Mouse (Mus musculus): Measurements from ENCODE around the gene Tspo. TPM values are rescaled to one million over a fixed set of nuclear protein-coding genes. Genes with fewer than 3 reads are reported as not detected.
A peak's percentile ranks its signal among the peaks of the same experiment; 100 is the strongest.

Gene Tspo
- polyA plus RNA-seq, 1 experiment from 2014 or later = 10.1 TPM

DNA sequence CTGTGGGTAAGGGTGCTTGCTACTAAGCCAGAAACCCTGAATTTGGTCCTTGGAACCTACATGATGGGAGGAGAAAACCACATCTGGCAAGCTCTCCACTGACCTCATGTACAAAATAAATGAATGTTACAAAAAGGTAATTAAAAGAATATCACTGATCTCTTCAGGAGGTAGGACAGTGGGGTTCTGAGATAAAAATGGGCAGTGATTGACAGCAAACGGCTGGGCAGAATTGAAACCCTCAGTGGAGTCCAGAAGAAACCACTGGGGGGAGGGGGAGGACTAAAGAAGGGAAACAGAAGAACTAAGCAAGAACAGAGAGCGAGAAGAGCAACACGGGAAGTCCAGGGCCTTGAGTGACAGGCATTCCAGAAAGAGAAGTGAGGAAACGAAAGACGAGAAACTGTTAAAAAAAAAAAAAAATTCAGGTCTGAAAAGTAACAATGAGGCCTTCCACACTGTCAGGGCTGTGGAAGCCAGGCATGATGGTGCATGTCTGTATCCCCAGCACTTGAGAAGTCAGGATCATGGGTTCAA, 2.4 kb upstream of the Tspo start:
- 40% methylated on average over 5 of the region's 5 CpGs for WGBS
- Histone ChIP-seq H3K4me3 (replicated peaks; ENCODE audit: low read length) (no peak overlapping the region), H3K4me2 (ENCODE audit: low read length) (no peak overlapping the region), H3K4me1 (replicated peaks; ENCODE audit: control insufficient read depth, insufficient read depth, low read length) (peaks cover 22% of the 10 kb centered on the region), H3K9ac (replicated peaks; ENCODE audit: low read depth, low read length) (no peak overlapping the region), H3K27ac (ENCODE audit: low read length) (no peak overlapping the region), H3K27me3 (replicated peaks; ENCODE audit: control insufficient read depth, insufficient read depth, low read length) (peaks cover 2% of the 10 kb centered on the region; the same call in 1 of the 2 replicates), H3K36me3 (ENCODE audit: control insufficient read depth, insufficient read depth) (no peaks in the 10 kb centered on the region), H3K9me3 (ENCODE audit: control insufficient read depth, low read length) (no peaks in the 10 kb centered on the region)
- no peak for ATAC-seq

DNA sequence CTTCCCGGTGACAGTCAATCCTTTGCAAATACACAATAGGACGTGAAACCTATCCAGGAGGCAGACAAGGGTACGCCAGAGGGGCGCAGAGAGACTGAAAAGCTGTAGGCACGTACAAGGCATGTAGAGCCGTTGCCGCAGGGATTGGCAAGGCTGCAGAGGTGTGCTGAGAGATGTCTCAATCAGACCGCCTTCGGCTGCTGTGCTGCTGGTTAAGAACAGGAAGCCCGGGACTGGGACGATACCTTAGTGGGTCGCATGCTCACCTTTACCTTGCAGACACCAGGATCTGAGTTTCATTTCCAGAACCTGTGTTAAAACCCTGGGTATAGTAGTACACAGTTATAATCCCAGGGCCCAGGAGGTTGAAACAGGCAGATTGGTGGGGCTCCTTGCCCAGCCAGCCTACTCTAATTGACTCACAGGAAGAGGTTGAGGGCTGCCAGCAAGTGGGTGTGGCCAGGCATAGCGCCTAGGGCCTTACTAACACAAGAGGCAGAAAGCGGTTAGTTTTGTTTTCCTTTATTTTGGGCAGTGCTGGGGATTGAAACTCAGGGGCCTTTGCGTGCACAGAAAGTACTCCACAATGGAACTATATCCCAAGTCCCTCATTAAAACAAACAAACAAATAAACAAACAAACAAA, 644 bp upstream of the Tspo start:
- H3K4me2 ChIP-seq (ENCODE audit: low read length) = peak overlapping the region; percentile 67
- peaks cover 20% of the 10 kb centered on the region for H3K4me1 ChIP-seq (replicated peaks; ENCODE audit: control insufficient read depth, insufficient read depth, low read length)
- H3K9me3 ChIP-seq (ENCODE audit: control insufficient read depth, low read length) = no peaks in the 10 kb centered on the region
- WGBS = 23% methylated on average over 15 of the region's 15 CpGs
- H3K27ac ChIP-seq (ENCODE audit: low read length) = no peak overlapping the region
- H3K4me3 ChIP-seq (replicated peaks; ENCODE audit: low read length) = no peak overlapping the region
- H3K9ac ChIP-seq (replicated peaks; ENCODE audit: low read depth, low read length) = 0 out of 2 replicates have a peak overlapping the region, but pooled peaks have one; percentile 36
- peak; percentile 87 for ATAC-seq
- peaks cover 2% of the 10 kb centered on the region; the same call in 1 of the 2 replicates for H3K27me3 ChIP-seq (replicated peaks; ENCODE audit: control insufficient read depth, insufficient read depth, low read length)
- no peaks in the 10 kb centered on the region for H3K36me3 ChIP-seq (ENCODE audit: control insufficient read depth, insufficient read depth)

DNA sequence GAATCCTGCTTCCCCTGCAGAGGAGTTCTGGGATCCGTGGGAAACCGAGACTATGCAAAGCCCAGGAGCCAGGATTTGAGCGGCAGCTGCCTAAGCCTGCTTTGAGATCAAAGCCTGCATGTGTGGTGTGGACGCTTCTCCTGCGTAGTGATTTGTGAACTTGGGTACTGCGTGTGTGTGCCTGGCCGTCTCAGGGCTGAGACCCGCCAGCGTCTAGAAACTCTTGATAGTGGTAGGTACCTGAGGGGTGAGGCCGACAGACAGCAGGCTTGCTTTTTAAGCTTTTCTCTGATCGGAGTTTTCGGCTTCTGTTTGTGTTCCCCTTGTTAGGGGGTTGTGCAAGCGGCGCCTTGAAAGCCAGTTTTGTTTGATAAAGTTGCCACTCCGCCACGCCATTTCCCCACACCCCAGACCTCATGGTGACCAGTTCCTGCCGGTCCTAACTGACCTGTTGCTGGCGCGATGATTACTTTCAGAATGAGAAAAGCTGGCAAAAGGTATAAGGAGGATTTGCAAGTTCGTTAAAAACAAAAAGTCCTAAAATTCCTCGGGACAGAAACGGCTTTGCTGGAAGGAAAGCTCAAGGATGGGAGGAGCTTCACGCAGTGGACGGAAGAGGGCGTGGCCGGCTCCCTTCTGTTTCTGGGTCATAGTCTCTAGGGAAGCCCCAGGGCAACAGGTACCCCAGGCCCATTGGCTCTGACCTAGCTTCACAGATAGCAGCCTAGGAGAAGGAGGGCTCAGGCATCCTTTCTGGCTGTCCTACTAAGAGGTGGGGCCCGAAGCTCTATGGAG, 662 bp downstream of the Tspo start:
- Histone ChIP-seq H3K36me3 (ENCODE audit: control insufficient read depth, insufficient read depth) (no peaks in the 10 kb centered on the region), H3K27ac (ENCODE audit: low read length) (no peak overlapping the region), H3K9me3 (ENCODE audit: control insufficient read depth, low read length) (no peaks in the 10 kb centered on the region), H3K4me2 (ENCODE audit: low read length) (peak overlapping the region; percentile 67), H3K27me3 (replicated peaks; ENCODE audit: control insufficient read depth, insufficient read depth, low read length) (peaks cover 2% of the 10 kb centered on the region; the same call in 1 of the 2 replicates), H3K4me1 (replicated peaks; ENCODE audit: control insufficient read depth, insufficient read depth, low read length) (peaks cover 20% of the 10 kb centered on the region), H3K4me3 (replicated peaks; ENCODE audit: low read length) (peak overlapping the region; percentile 26), H3K9ac (replicated peaks; ENCODE audit: low read depth, low read length) (peak overlapping the region; percentile 28)
- ATAC-seq = no peak
- 2% methylated on average over 27 of the region's 27 CpGs for WGBS

DNA sequence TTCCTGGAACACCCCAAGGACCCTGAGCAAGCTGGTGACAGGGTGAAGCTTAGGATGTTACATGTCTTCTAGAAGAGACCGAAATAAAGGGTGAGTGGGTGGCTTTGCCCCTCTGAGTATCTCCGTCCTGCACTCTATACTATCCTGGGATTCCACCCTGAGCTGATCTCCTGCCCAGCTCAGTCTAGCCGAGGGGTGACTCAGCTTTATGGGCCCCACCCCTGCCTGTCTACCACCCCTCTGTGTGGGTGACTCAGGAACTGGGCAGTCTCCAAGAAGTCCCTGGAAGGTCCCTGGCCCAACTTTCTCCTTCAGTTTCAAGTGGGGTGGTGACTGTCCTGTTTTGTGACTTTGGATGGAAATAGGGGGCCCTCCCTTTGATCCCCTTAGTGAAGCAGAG, 2.0 kb downstream of the Tspo start:
- Histone ChIP-seq H3K4me2 (ENCODE audit: low read length) (no peak overlapping the region), H3K27ac (ENCODE audit: low read length) (no peak overlapping the region), H3K9ac (replicated peaks; ENCODE audit: low read depth, low read length) (no peak overlapping the region), H3K36me3 (ENCODE audit: control insufficient read depth, insufficient read depth) (no peaks in the 10 kb centered on the region), H3K4me1 (replicated peaks; ENCODE audit: control insufficient read depth, insufficient read depth, low read length) (peaks cover 20% of the 10 kb centered on the region), H3K4me3 (replicated peaks; ENCODE audit: low read length) (no peak overlapping the region), H3K27me3 (replicated peaks; ENCODE audit: control insufficient read depth, insufficient read depth, low read length) (peaks cover 2% of the 10 kb centered on the region; the same call in 1 of the 2 replicates), H3K9me3 (ENCODE audit: control insufficient read depth, low read length) (no peaks in the 10 kb centered on the region)
- ATAC-seq = no peak
- 86% methylated on average over 3 of the region's 3 CpGs for WGBS

DNA sequence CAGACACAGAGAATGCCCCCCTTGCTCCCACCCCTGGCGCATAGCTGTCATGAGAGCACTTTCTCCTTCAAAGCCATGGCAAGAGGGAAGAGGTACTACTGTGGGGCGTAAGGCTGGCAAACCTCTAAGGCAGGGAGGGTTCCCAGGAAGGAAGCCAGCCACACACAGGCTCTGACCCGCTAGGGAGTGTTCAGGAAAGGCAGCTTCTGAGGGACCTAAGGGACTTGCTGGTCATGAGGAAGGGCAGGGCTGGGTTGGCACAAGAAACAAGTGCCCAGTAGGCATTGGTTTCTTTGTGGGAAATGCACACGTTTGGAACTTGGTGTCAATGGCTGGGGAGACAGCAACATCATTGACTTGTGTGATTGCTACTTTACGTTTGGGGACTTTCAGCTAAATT, 2.6 kb downstream of the Tspo start:
- H3K27me3 ChIP-seq (replicated peaks; ENCODE audit: control insufficient read depth, insufficient read depth, low read length) = peaks cover 2% of the 10 kb centered on the region; the same call in 1 of the 2 replicates
- H3K9ac ChIP-seq (replicated peaks; ENCODE audit: low read depth, low read length) = no peak overlapping the region
- no peak overlapping the region for H3K4me3 ChIP-seq (replicated peaks; ENCODE audit: low read length)
- no peak overlapping the region for H3K27ac ChIP-seq (ENCODE audit: low read length)
- WGBS = 73% methylated on average over 5 of the region's 5 CpGs
- H3K36me3 ChIP-seq (ENCODE audit: control insufficient read depth, insufficient read depth) = no peaks in the 10 kb centered on the region
- H3K4me1 ChIP-seq (replicated peaks; ENCODE audit: control insufficient read depth, insufficient read depth, low read length) = peaks cover 20% of the 10 kb centered on the region
- H3K9me3 ChIP-seq (ENCODE audit: control insufficient read depth, low read length) = no peaks in the 10 kb centered on the region
- ATAC-seq = no peak
- H3K4me2 ChIP-seq (ENCODE audit: low read length) = no peak overlapping the region

DNA sequence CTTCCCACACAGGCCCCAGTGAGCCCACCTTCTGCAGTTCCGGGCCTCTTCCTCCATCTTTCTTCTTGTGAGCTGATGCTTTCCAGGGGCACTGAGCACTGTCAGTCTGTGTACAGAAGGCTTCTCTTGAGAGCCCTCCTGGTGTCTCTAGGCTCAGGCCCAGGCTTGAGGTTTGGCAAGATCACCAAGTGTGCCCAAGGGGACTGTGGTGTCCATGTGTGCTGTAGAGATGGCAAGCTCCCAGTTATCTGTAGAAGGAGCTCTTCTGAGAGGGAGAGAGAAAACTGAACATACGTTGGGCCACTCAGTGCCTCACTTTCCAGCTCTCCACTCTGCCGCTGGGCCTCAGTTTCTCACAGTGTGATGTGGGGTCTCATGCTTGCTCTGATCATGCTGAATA, 4.3 kb downstream of the Tspo start:
- no peak overlapping the region for H3K9ac ChIP-seq (replicated peaks; ENCODE audit: low read depth, low read length)
- no peaks in the 10 kb centered on the region for H3K9me3 ChIP-seq (ENCODE audit: control insufficient read depth, low read length)
- H3K27me3 ChIP-seq (replicated peaks; ENCODE audit: control insufficient read depth, insufficient read depth, low read length) = peaks cover 2% of the 10 kb centered on the region; the same call in 1 of the 2 replicates
- peaks cover 18% of the 10 kb centered on the region for H3K4me1 ChIP-seq (replicated peaks; ENCODE audit: control insufficient read depth, insufficient read depth, low read length)
- ATAC-seq = no peak
- H3K36me3 ChIP-seq (ENCODE audit: control insufficient read depth, insufficient read depth) = no peaks in the 10 kb centered on the region
- 84% methylated on average over 3 of the region's 3 CpGs for WGBS
- H3K4me2 ChIP-seq (ENCODE audit: low read length) = no peak overlapping the region
- no peak overlapping the region for H3K27ac ChIP-seq (ENCODE audit: low read length)
- no peak overlapping the region for H3K4me3 ChIP-seq (replicated peaks; ENCODE audit: low read length)

DNA sequence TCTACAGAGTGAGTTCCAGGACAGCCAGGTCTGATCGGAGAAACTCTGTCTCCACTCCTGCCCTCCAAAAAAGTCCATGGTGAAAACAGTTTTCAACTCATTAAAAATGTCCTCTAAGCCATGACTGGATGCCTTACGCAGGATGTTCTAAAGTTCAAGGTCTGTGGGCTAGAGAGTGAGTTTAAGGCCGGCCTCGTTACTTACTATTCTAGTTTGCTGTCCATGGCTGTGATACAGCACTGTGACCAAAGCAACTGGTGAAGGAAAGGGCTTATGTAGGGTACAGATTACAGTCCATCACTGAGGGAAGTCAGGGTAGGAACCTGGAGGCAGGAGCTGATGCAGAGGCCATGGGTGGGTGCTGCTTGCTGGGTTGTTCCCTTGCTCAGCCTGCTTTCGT, 5.2 kb downstream of the Tspo start:
- Histone ChIP-seq H3K27me3 (replicated peaks; ENCODE audit: control insufficient read depth, insufficient read depth, low read length) (peaks cover 2% of the 10 kb centered on the region; the same call in 1 of the 2 replicates), H3K4me3 (replicated peaks; ENCODE audit: low read length) (no peak overlapping the region), H3K9ac (replicated peaks; ENCODE audit: low read depth, low read length) (no peak overlapping the region), H3K36me3 (ENCODE audit: control insufficient read depth, insufficient read depth) (no peaks in the 10 kb centered on the region), H3K27ac (ENCODE audit: low read length) (no peak overlapping the region), H3K4me2 (ENCODE audit: low read length) (no peak overlapping the region), H3K9me3 (ENCODE audit: control insufficient read depth, low read length) (no peaks in the 10 kb centered on the region), H3K4me1 (replicated peaks; ENCODE audit: control insufficient read depth, insufficient read depth, low read length) (peaks cover 10% of the 10 kb centered on the region)
- no peak for ATAC-seq
- 91% methylated on average over 5 of the region's 5 CpGs for WGBS

DNA sequence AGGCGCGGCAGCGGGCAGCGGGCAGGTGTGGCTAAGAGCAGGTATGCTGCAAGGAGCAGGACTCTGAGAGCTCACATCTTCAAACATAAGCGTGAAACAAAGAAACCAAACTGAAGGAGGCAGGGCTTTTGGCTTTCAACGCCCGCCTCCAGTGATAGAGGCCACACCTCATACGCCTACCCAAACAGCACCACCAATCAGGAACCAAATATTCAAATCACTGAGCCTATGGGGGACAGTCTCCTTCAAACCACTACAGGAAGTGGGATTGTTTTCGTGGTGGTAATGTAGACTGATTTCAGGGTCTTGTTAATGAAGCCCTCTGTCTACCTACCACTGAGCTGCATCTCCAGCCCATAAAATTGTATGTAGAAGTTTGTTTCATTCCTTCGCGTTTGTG, 6.3 kb downstream of the Tspo start:
- no peaks in the 10 kb centered on the region for H3K4me1 ChIP-seq (replicated peaks; ENCODE audit: control insufficient read depth, insufficient read depth, low read length)
- no peak overlapping the region for H3K27ac ChIP-seq (ENCODE audit: low read length)
- H3K36me3 ChIP-seq (ENCODE audit: control insufficient read depth, insufficient read depth) = no peaks in the 10 kb centered on the region
- no peaks in the 10 kb centered on the region for H3K9me3 ChIP-seq (ENCODE audit: control insufficient read depth, low read length)
- no peak overlapping the region for H3K4me2 ChIP-seq (ENCODE audit: low read length)
- WGBS = 69% methylated on average over 11 of the region's 11 CpGs
- no peak for ATAC-seq
- no peak overlapping the region for H3K9ac ChIP-seq (replicated peaks; ENCODE audit: low read depth, low read length)
- no peak overlapping the region for H3K4me3 ChIP-seq (replicated peaks; ENCODE audit: low read length)
- peaks cover 2% of the 10 kb centered on the region; the same call in 1 of the 2 replicates for H3K27me3 ChIP-seq (replicated peaks; ENCODE audit: control insufficient read depth, insufficient read depth, low read length)

DNA sequence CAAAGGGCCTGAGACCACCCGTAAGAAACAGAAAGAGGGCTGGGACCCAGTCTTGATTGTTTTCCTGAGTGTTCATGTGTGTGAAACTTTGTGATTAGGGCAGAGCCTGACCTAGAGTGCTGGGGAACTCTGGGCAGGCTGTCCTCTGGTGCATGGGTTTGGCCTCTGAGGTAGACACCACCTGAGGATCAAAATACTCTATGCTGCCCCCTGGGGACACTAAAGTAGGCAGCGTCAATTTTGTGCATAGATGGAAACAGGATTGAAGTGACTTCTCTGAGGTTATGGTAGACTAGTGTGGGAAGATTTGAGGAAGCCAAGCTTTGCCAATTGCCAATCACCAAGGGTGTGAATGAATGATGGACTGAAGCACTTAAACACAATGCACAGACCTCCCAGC, 7.2 kb downstream of the Tspo start:
- no peaks in the 10 kb centered on the region for H3K9me3 ChIP-seq (ENCODE audit: control insufficient read depth, low read length)
- H3K4me3 ChIP-seq (replicated peaks; ENCODE audit: low read length) = no peak overlapping the region
- H3K27me3 ChIP-seq (replicated peaks; ENCODE audit: control insufficient read depth, insufficient read depth, low read length) = no peaks in the 10 kb centered on the region
- H3K27ac ChIP-seq (ENCODE audit: low read length) = no peak overlapping the region
- WGBS = 70% methylated on average over 2 of the region's 2 CpGs
- peaks cover under 1% of the 10 kb centered on the region; the same call in 1 of the 2 replicates for H3K36me3 ChIP-seq (ENCODE audit: control insufficient read depth, insufficient read depth)
- H3K9ac ChIP-seq (replicated peaks; ENCODE audit: low read depth, low read length) = no peak overlapping the region
- ATAC-seq = no peak
- H3K4me1 ChIP-seq (replicated peaks; ENCODE audit: control insufficient read depth, insufficient read depth, low read length) = no peaks in the 10 kb centered on the region
- no peak overlapping the region for H3K4me2 ChIP-seq (ENCODE audit: low read length)
